Mouse (Mus musculus) cerebellum, adult 11 months (tissue): ENCODE results near the gene Trp73.

Source experiments
- DNase-seq: peaks from one replicate; pipeline ENCODE4 v3.0.0; 2022

Gene Trp73

DNA sequence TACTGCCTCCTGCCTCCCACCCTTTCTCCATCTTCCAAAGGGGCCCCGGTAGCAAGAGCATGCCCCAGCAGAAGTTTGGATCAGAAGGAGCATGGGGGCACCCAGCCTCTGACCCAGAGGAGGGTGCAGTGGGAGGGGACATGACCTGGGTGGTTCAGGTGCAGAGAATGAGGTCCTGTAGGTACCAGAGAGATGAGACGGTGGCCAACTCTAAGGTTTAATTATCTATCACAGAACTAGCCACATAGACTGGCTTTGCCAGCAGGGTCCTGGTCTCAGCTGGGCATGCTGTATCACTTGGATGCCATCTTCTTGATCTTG, 113.6 kb downstream of the Trp73 start:
- DNase-seq: no peak

DNA sequence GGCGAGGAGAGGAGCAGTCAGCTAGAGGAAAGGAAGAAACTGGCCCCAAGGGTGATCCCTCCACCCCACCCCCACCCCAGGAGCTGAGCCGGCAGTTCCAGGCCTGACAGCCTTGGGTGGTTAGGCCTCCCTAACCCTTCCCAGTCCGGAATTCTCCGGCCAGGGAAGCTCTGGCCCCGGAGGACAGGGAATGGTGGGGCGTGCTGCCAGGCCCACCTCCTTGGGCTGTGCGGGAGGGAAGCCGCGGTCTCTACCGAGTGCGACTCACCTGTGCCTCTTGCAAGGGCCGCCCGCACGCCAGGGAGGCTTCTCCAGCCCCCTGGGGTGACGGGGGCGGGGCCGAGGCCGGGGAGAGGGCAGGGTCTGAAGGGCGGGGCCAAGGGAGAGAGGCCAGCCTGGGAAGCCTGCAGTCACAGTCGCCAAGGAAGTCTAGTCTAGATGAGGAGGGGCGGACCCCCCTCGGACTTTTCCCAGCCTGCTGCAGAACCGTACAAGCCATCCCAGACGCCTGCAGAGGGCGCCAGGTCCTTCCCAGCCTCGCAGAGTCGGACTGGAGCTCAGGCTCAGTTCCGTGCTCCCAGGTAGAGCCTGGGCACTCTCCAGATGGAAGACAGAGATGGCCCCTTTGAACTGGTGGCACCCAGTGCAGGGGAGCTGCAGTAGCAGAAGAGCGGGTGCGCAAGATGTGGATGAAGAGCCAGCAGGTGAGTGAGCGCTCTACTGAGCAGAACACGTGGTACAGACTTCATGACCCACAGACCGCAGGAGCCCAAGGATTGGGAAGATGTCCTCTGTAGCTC, 114.2 kb downstream of the Trp73 start, which contains the start of gene Smim1:
Gene Smim1, minus strand, starts transcription at position 590 of the 800 bp plus-strand sequence.
- DNase-seq: peak; percentile 47

DNA sequence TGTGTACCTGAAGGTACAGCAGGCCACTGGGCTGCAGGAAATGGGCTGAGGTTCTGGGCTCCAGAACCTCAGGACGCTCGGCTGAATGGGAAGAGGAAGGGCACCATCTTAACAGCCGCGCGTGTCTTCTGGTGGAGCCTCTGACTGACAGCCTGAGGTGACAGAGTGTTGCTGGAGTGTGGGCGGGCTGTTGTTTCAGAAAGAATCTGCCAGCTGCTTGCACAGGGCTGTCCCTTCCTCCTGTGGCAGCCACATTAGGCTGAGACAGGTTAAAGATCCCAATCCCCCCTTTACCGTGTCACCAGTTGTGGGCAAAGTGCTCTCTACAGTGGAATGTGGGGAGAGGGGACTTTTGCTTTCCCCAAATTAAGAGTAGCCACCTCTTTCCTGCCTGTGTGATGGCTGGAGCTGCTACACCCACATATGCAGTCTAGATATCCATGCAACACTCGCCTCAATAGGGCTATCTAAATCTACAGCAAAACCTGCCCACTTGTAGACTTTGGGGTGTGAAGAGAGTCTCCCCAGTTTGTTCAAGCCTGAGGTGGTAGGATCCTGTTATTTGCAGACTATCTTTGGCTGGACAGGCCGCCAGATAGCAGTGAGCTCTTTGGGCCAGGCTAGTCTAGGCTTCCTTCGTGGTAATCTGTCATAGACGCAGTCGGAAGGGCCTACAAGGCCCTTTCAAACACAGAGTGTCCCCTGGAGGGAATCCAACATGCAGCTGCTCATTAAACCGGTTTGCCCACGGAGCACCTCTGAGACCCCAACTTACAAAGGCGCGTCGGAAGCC, 115.1 kb downstream of the Trp73 start:
- no peak for DNase-seq

DNA sequence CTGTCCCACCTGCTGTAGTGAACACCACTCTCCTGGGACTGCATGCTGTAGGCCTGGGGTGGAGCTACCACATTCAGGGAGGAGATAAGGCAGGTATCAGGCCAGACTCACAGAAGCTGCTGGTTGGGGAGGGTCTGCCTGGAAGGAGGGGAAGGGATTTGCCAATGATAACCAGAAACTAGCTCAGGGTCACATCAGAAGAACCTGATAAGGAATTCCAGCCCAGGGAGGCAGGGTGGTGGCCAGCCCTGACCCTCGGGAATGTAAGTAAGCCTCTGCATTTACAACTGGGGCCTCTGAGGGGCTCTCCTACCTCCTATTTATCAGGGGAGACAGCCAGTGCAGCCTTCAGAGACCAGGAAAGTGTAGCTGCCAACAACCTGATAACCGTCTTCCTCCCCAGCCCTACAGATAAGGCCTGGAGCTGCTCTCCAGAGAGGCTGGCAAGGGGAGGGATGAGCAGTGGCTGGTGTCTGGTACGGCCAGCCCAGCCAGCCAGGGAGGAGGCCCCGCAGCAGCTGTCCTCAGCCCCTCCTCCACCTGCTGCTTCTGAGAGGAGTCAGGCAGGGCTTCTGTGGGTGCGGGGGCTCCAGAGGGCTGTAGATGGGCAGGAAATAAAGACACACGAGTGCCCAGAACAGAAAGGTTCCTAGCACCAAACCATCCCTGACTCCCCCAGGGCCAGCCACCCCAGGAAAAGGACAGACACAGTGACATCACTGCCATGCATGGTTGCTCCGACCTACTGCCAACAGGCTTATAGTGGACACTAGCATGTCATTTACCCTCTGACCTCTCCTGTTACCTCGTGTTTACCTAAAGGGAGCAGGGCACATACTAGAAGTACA, 116.0 kb downstream of the Trp73 start:
- no peak for DNase-seq

DNA sequence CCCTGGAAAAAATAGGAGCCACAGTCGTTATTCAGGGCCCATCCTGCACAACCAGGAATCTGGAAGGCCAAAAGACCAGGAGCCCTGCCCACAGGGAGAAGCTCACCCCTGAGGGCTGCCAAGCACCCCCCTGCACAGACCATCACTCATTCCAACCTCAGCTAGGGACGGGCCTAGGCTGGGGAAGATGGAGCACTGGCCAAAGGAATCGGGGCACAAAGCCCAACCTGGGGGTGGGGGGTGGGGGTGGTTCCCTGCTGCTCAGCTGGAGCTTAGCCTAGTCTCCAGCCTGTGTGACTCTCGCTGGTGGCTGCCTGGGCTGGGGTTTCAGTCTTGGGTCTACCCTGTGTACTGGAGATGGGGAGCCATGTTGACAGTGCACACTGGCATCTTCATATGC, 117.2 kb downstream of the Trp73 start:
- DNase-seq: no peak

DNA sequence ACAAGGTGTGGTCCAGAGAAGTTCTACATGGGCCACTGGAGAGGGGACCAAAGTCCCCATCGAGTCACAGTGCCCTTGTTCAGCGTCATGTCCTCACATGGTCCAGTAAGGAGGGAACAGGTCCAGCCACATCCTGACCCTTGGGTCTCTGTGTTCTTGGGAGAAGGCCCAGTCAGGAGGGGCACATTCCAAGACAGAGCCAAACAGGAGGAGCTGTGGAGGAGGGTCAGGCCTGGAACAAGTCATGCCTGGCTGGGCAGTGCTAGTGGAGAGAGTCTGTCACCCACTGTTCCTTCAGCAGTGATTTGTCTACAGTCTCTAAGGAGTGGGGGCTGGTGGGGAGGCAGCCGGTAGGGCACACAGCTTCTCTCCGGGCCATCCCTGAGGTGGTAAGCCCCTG, 117.6 kb downstream of the Trp73 start:
- no peak for DNase-seq

DNA sequence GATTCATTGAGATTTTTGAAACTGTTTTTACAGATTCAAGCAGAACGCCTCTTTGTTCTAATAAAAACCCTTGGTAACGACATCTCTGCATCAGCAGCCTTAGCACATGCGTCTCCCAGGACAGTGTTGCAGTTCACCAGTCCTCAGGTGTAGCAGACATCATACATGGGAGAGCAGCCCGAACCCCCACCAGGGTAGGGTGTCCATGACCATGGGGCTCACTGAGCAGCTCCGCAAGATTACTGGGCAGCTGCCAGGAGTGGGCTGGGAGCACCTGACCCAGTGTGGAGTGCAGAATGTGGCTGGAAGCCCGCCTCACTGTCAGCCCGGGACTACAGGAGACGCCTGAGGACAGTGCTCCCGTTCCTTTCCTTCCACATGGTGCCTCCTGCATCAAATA, 118.6 kb downstream of the Trp73 start:
- no peak for DNase-seq

DNA sequence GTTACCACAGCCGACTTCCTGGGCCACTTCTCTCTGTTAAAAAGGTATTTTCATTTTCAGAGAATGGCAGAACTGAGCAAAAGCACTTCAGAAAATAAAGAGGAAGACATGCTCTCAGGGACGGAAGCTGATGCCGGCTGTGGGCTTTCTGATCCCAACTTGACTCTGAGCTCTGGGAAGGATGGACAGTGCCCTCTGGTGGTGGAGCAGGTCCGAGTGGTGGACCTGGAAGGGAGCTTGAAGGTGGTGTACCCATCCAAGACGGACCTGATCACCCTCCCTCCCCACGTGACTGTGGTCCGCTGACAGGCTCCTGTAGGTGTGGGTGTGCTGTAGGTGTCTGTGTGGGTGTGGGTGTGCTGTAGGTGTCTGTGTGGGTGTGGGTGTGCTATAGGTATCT, 120.4 kb downstream of the Trp73 start:
- no peak for DNase-seq

DNA sequence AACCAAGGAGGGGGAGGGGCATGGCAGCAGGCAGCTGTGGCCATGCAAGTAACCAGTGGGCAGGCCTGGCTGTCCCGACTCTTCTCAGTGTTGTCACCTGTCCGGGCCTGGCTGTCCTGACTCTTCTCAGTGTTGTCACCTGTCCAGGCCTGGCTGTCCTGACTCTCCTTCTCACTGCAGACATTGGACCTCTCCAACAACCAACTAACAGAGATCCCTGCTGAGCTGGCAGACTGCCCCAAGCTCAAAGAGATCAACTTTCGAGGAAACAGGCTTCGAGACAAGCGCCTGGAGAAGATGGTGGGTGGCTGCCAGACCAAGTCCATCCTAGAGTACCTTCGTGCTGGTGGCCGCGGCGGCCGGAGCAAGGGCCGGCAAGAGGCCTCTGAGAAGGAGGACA, 124.5 kb downstream of the Trp73 start:
- no peak for DNase-seq

DNA sequence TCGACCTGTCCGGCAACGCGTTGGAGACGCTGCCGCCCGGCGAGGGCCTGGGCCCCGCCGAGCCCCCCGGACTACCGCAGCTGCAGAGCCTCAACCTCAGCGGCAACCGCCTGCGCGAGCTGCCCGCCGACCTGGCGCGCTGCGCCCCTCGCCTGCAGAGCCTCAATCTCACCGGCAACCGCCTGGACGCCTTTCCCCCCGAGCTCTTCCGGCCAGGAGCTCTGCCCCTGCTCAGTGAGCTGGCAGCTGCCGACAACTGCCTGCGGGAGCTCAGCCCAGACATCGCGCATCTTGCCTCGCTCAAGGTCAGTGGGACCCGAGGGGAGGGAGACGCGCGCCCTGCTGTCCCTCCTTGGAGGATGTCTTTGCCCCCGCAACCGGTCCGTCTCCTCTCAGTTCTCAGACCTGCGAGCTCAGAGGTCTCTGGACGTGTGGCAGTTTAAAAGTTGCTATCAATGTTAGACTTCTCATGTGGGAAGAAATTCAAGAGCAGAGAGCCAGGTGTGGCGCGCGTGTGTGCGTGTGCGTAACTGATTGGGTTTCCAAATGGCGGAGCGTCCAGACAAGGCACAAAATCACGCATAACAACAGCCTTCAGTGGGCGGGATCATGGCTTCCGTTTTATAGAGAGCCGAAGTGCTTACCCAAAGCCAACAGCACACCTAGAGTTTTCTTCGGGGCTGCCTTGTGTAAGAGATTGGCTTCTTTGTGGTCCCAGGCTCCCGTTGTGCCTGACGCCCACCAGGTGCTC, 127.7 kb downstream of the Trp73 start:
- no peak for DNase-seq

DNA sequence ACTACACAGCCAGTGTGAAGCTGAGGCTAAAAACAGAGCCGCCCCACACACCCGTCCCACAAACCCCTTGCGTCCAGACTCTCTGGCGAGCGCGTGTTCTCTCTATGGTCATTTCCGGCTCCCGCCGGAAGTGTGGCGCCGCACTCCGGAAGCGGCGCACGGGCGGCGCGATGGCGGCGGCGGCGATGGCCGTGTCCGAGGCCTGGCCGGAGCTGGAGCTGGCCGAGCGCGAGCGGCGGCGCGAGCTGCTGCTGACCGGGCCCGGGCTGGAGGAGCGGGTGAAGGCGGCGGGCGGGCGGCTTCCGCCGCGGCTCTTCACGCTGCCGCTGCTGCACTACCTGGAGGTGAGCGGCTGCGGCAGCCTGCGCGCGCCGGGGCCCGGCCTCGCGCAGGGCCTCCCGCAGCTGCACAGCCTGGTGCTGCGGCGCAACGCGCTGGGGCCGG, 128.3 kb downstream of the Trp73 start, which contains the start of gene Lrrc47:
Gene Lrrc47, plus strand, starts transcription at position 86 of the 444 bp plus-strand sequence.
- DNase-seq: peak; percentile 80

DNA sequence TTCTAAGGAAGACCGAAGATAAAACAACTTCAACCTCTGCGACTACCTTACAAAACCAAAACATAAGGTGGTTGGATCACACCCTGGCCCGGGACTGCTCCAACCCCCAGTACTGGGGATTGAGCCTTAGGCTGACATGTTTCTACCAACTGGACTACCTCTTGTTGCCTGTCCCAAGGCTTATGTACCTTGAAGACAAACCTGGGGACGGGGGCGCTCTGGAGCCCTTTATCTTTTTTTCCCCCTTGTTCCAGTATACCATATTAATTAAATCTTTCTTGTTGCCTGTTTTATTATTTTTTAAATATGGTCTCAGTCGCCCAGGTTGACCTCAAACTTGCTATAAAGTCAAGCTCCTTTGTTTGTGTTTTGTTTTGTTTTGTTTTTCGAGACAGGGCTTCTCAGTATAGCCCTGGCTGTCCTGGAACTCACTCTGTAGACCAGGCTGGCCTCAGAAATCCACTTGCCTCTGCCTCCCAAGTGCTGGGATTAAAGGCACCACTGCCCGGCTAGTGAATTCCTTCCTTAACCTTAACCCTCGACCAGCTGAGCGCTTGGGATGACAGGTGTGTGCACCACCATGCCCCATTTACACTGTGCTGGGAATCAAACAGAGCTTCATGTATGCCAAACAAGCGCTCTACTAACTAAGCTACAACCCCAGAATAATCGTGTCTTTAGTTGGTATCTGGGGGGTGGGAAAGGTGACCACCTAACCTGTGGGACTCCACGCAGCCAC, 128.9 kb downstream of the Trp73 start:
- DNase-seq: no peak

DNA sequence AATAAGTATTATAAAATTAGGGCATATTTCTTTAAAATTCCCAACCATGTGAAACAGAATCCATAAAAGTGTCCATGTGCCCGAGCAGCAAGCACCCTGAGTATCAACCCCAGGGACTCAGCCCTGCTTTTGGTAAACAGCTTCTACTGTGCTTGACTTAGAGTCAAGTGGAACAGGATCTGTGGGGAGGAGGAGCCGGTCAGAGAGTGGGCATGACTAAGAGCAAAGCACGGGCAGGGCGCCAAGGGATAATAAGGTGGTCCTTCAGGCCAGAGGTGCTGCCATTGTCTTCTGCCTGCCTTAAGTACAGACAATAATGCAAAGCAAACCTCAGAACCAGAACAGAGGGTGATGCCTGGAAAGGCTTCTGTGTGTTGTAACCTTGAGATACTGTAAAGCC, 132.2 kb downstream of the Trp73 start:
- no peak for DNase-seq

DNA sequence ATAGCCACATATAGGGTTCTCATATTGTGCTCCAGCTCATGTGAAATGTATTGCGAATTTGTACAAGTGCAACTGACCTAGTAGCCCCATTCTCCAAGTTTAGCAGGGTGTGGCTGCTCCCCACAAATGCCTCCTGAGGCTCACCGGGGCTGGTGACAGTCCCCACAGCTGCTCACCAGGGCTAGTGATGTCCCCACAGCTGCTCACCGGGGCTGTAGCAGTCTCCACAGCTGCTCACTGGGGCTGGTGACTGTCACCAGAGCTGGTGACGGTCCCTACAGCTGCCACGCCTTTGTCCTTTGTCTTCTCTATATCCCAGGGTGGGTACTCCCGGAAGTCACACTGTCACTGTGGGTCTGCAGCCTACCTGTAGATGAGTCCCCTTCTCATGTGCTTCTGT, 133.7 kb downstream of the Trp73 start:
- DNase-seq: no peak
